Mouse (Mus musculus): ENCODE results near the gene Rnf216.
A peak's percentile ranks its signal among the peaks of the same experiment; 100 is the strongest.

- TF ChIP-seq CTCF (IDR thresholded peaks at IDR 0.05; ENCODE audit: control insufficient read depth, insufficient read depth, insufficient replicate concordance, low read depth, low read length) (no peak), POLR2A (IDR thresholded peaks at IDR 0.05; ENCODE audit: control insufficient read depth, low read depth, low read length) (0 out of 2 replicates have a peak, but pooled peaks have one; percentile 29)
Observed at GRCm38 (mm10) chr5:142959576-142960556, 152.9 kb downstream of the Rnf216 start, which contains the start of gene Fscn1.
